Mouse (Mus musculus) spleen, adult 2 months (tissue): ENCODE measurements around the gene Snx25.

ENCODE experiments used
- CTCF ChIP-seq: fragments of 200-500 bp; IDR thresholded peaks from 2 replicates; pipeline ENCODE4 v1.5.1; 2011; ENCODE audit warnings: mild to moderate bottlenecking, inconsistent platforms; ENCODE audit not compliant: insufficient read depth, insufficient read length, insufficient replicate concordance; ENCODE audit errors: extremely low read depth
- POLR2A ChIP-seq: fragments of 200-500 bp; IDR thresholded peaks from 2 replicates; pipeline ENCODE4 v1.6.1; 2011; ENCODE audit warnings: low read depth, low read length, inconsistent platforms

DNA sequence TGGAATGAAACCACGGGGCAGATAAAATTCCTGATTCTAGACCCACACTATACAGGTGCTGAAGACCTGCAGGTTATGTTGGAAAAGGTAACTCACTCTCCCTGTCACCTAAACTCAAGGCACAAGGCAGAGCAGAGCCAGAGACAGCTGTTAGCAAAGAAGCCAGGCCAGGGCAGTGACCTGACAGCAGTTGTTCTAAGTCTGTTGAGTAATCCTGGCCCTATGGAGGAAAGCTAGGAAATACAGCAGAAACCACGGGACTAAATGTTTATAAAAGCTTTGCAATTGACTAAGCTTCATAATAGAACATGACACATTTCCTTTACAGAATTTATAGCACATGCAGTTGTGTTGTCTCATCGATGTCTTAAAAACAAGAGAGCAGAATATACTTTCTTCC is 156.4 kb downstream of the Snx25 start:
- TF ChIP-seq CTCF (no peak), POLR2A (no peak)
